Mouse (Mus musculus) frontal cortex, postnatal 25 days (tissue): ENCODE results near the gene Pdcd7.
"Not testable (repeated sequence)": the region's sequence is repeated elsewhere in the genome, so short reads cannot be mapped to it uniquely, and the experiment has no call there.

Experiments
- DNase-seq, 2 experiments: peaks; one replicate each; pipeline ENCODE4 v3.0.0; 2022; ENCODE audit warnings: low spot score in 2 of 2

Pdcd7 gene

GRCm38 (mm10) chr9:65345854-65346475, at the start of gene Pdcd7:
Gene Pdcd7 (plus strand): TSS chr9:65346104.
- peak; percentile 95 to 96 for DNase-seq

GRCm38 (mm10) chr9:65297056-65297455, 48.8 kb upstream of the Pdcd7 start:
- no peak for DNase-seq

GRCm38 (mm10) chr9:65298761-65299160, 47.1 kb upstream of the Pdcd7 start:
- no peak for DNase-seq

- DNase-seq, result no peak
Measured at GRCm38 (mm10) chr9:65299650-65300049, 46.3 kb upstream of the Pdcd7 start.

- DNase-seq, result no peak
Measured at GRCm38 (mm10) chr9:65302327-65302983, 43.4 kb upstream of the Pdcd7 start.

- DNase-seq, result no peak
Measured at GRCm38 (mm10) chr9:65303586-65303985, 42.3 kb upstream of the Pdcd7 start.

GRCm38 (mm10) chr9:65304300-65304699, 41.6 kb upstream of the Pdcd7 start:
- no peak for DNase-seq

- DNase-seq, result no peak
Measured at GRCm38 (mm10) chr9:65306672-65307071, 39.2 kb upstream of the Pdcd7 start.

- no peak for DNase-seq
Measured at GRCm38 (mm10) chr9:65308011-65308410, 37.9 kb upstream of the Pdcd7 start.

GRCm38 (mm10) chr9:65312669-65313357, 33.1 kb upstream of the Pdcd7 start:
- DNase-seq, result no peak

GRCm38 (mm10) chr9:65313846-65314245, 32.1 kb upstream of the Pdcd7 start:
- no peak for DNase-seq

- no peak for DNase-seq
Measured at GRCm38 (mm10) chr9:65322255-65322900, 23.5 kb upstream of the Pdcd7 start.

GRCm38 (mm10) chr9:65325971-65326370, 19.9 kb upstream of the Pdcd7 start:
- no peak for DNase-seq

- DNase-seq, result no peak
Measured at GRCm38 (mm10) chr9:65327371-65327770, 18.5 kb upstream of the Pdcd7 start.

- no peak for DNase-seq
Measured at GRCm38 (mm10) chr9:65333958-65334357, 11.9 kb upstream of the Pdcd7 start.

GRCm38 (mm10) chr9:65339146-65339545, 6.8 kb upstream of the Pdcd7 start:
- no peak for DNase-seq

- no peak for DNase-seq
Measured at GRCm38 (mm10) chr9:65340414-65340813, 5.5 kb upstream of the Pdcd7 start.

GRCm38 (mm10) chr9:65345439-65345838, 465 bp upstream of the Pdcd7 start:
- not testable (repeated sequence) for DNase-seq

GRCm38 (mm10) chr9:65346476-65347111, 690 bp downstream of the Pdcd7 start:
- peak; percentile 15 to 20 for DNase-seq

GRCm38 (mm10) chr9:65347112-65347850, 1.4 kb downstream of the Pdcd7 start:
- DNase-seq, result no peak

- DNase-seq, result no peak
Measured at GRCm38 (mm10) chr9:65353251-65353650, 7.3 kb downstream of the Pdcd7 start.
